Mouse (Mus musculus) central nervous system, embryonic 14 days (tissue): ENCODE measurements around the gene Yipf2. TPM values are rescaled to one million over a fixed set of nuclear protein-coding genes. Genes with fewer than 3 reads are reported as not detected.

Source experiments
- polyA plus RNA-seq: library from polyadenylated mRNA; depleted of rRNA; stranded (reverse); fragments of >200 nt; gene quantifications from 2 replicates; pipeline ENCODE4 v1.2.3, GENCODE M21; 2012; rRNA removed

Yipf2 gene
- polyA plus RNA-seq = 20.4 and 20.9 TPM in 2 replicates

DNA sequence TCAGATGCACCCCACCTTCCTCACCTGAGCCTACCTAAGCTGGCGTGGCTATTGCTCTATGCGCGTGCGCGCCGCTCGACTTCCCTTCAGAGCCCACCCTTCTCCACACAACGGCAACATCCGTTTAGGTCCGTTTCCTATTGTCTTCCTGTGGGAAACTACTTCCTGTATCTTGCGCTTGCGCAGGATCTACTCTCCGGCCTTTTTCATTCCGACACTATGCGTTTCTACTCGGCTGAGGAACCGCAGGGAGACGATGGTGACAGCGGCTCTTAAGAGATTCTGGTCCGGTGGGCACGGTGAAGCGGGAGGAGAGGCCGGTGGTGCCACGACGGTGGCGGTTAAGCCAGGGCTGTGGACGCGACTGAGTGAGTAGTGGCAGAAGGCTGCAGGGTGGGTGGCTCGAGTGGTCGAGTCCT lies at the start of gene Yipf2, which contains the start of gene Timm29:
Gene Yipf2, minus strand, starts transcription at position 126 of the 419 bp plus-strand sequence.
Gene Timm29, plus strand, starts transcription at position 20 of the 419 bp plus-strand sequence.

DNA sequence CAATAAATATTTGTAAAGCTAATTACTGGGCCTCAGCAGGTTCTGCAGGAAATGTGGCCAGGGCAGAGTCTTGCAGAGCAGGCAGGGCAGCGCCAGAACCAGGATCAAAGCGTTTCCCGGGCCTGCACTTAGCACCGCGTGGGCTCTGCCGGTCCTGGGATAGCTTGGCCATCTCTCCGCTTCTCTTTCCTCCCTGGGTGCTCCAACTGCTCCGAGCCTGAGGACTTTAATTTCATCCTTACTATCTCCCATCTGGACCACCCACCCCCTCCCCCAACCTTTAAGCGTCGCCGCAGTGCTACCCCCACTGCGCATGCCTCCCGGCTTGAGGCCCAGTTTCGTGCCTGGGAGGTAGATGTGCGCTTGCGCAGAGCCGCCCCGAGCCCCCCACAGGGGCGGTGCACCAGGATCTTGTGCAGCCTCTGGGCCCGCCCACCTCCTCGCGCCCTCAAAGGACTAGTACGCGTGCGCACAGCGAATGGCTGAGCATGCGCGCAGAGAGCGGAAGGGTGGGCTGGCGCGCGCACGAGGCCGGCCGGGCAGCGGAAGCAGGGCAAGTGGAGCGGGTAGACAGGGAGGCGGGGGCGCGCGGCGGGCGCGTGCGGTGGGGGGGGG lies 23.1 kb upstream of the Yipf2 start, which contains the start of gene Smarca4:
Gene Smarca4, plus strand, starts transcription at position 553 of the 615 bp plus-strand sequence.

DNA sequence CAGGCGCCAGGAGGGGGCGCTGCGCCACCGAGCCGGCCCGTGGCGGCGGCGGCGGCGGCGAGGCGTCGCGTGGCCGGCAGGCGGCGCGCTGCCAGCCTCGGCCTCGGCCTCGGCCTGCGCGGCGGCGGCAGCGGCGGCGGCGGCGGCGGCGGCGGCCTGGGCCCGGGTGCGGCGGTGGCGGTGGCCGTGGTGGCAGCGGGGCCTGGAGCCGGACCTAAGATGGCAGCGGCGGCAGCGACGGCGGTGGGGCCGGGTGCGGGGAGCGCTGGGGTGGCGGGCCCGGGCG lies 45.9 kb downstream of the Yipf2 start, which contains the start of gene Carm1:
Gene Carm1, plus strand, starts transcription at position 106 of the 286 bp plus-strand sequence.

Other genes with a start within 250 kb of the Yipf2 start
- 212 and 226 TPM in 2 replicates for gene Ilf3, start 225.0 kb downstream of the Yipf2 start, polyA plus RNA-seq
- 89.1 and 94.3 TPM in 2 replicates for gene Qtrt1, start 181.0 kb downstream of the Yipf2 start, polyA plus RNA-seq
- gene Dnm2, start 167.9 kb downstream of the Yipf2 start, polyA plus RNA-seq = 83.4 and 86.2 TPM in 2 replicates
- gene Tmed1, start 82.6 kb downstream of the Yipf2 start, polyA plus RNA-seq = 40.7 and 50.4 TPM in 2 replicates
- 1.2 and 1.5 TPM in 2 replicates for gene AB124611, start 66.7 kb downstream of the Yipf2 start, polyA plus RNA-seq
- 110 and 130 TPM in 2 replicates for gene Carm1, start 45.9 kb downstream of the Yipf2 start, polyA plus RNA-seq
- 60.3 and 64.9 TPM in 2 replicates for gene Timm29, start 106 bp downstream of the Yipf2 start, polyA plus RNA-seq
- gene Smarca4, start 23.3 kb upstream of the Yipf2 start, polyA plus RNA-seq = 177 and 203 TPM in 2 replicates
- 21.9 and 22.8 TPM in 2 replicates for gene Ldlr, start 130.7 kb upstream of the Yipf2 start, polyA plus RNA-seq
- gene Spc24, start 167.5 kb upstream of the Yipf2 start, polyA plus RNA-seq = 33.0 and 38.0 TPM in 2 replicates
- gene Kank2, start 205.9 kb upstream of the Yipf2 start, polyA plus RNA-seq = 8.0 and 14.1 TPM in 2 replicates
- gene Angptl8, start 242.7 kb upstream of the Yipf2 start, polyA plus RNA-seq = 0.06 TPM in 1 of 2 replicates, not detected in the other